Mouse (Mus musculus): ENCODE data around the gene Tfcp2l1. TPM values are rescaled to one million over a fixed set of nuclear protein-coding genes. Genes with fewer than 3 reads are reported as not detected.

Gene Tfcp2l1
- polyA plus RNA-seq, 1 experiment from 2014 or later, result 0.15 TPM

GRCm38 (mm10) chr1:118699118-118699890 lies 71.6 kb downstream of the Tfcp2l1 start:
- Histone ChIP-seq H3K4me3 (ENCODE audit: low read depth, low read length) (no peak overlapping the region), H3K9me3 (ENCODE audit: control insufficient read depth, low read length) (no peaks in the 10 kb centered on the region), H3K4me2 (replicated peaks; ENCODE audit: low read depth, low read length) (no peak overlapping the region), H3K4me1 (replicated peaks; ENCODE audit: control insufficient read depth, insufficient read depth, low read length) (no peaks in the 10 kb centered on the region), H3K27me3 (ENCODE audit: control insufficient read depth, insufficient read depth, low read length) (no peaks in the 10 kb centered on the region), H3K9ac (ENCODE audit: low read depth, low read length) (no peak overlapping the region), H3K36me3 (ENCODE audit: control insufficient read depth, insufficient read depth, low read length) (no peaks in the 10 kb centered on the region), H3K27ac (ENCODE audit: low read depth, low read length) (no peak overlapping the region)
- 68% methylated on average over 6 of the region's 6 CpGs for WGBS
- ATAC-seq (ENCODE audit: low FRiP score) (no peak), DNase-seq (ENCODE audit: low spot score) (no peak)

- WGBS, result 96% methylated on average over 1 of the region's 1 CpGs
- ATAC-seq (ENCODE audit: low FRiP score), result no peak
- no peak for DNase-seq (ENCODE audit: low spot score)
- no peaks in the 10 kb centered on the region for H3K36me3 ChIP-seq (ENCODE audit: control insufficient read depth, insufficient read depth, low read length)
- no peak overlapping the region for H3K9ac ChIP-seq (ENCODE audit: low read depth, low read length)
- no peaks in the 10 kb centered on the region for H3K9me3 ChIP-seq (ENCODE audit: control insufficient read depth, low read length)
- no peak overlapping the region for H3K4me3 ChIP-seq (ENCODE audit: low read depth, low read length)
- H3K4me1 ChIP-seq (replicated peaks; ENCODE audit: control insufficient read depth, insufficient read depth, low read length), result no peaks in the 10 kb centered on the region
- no peak overlapping the region for H3K27ac ChIP-seq (ENCODE audit: low read depth, low read length)
- no peak overlapping the region for H3K4me2 ChIP-seq (replicated peaks; ENCODE audit: low read depth, low read length)
- no peaks in the 10 kb centered on the region for H3K27me3 ChIP-seq (ENCODE audit: control insufficient read depth, insufficient read depth, low read length)
These were observed 72.2 kb downstream of the Tfcp2l1 start for GRCm38 (mm10) chr1:118699961-118700360.

- Histone ChIP-seq H3K27ac (ENCODE audit: low read depth, low read length) (no peak overlapping the region), H3K9me3 (ENCODE audit: control insufficient read depth, low read length) (no peaks in the 10 kb centered on the region), H3K9ac (ENCODE audit: low read depth, low read length) (no peak overlapping the region), H3K4me2 (replicated peaks; ENCODE audit: low read depth, low read length) (no peak overlapping the region), H3K4me3 (ENCODE audit: low read depth, low read length) (no peak overlapping the region), H3K4me1 (replicated peaks; ENCODE audit: control insufficient read depth, insufficient read depth, low read length) (no peaks in the 10 kb centered on the region), H3K36me3 (ENCODE audit: control insufficient read depth, insufficient read depth, low read length) (no peaks in the 10 kb centered on the region), H3K27me3 (ENCODE audit: control insufficient read depth, insufficient read depth, low read length) (no peaks in the 10 kb centered on the region)
- 88% methylated on average over 4 of the region's 4 CpGs for WGBS
- ATAC-seq (ENCODE audit: low FRiP score) (no peak), DNase-seq (ENCODE audit: low spot score) (no peak)
These were observed 83.9 kb downstream of the Tfcp2l1 start for GRCm38 (mm10) chr1:118711606-118712005.

GRCm38 (mm10) chr1:118716225-118716624 lies 88.5 kb downstream of the Tfcp2l1 start:
- no peak for DNase-seq (ENCODE audit: low spot score)
- Histone ChIP-seq H3K9me3 (ENCODE audit: control insufficient read depth, low read length) (no peaks in the 10 kb centered on the region), H3K27ac (ENCODE audit: low read depth, low read length) (no peak overlapping the region), H3K4me2 (replicated peaks; ENCODE audit: low read depth, low read length) (no peak overlapping the region), H3K36me3 (ENCODE audit: control insufficient read depth, insufficient read depth, low read length) (no peaks in the 10 kb centered on the region), H3K4me1 (replicated peaks; ENCODE audit: control insufficient read depth, insufficient read depth, low read length) (no peaks in the 10 kb centered on the region), H3K4me3 (ENCODE audit: low read depth, low read length) (no peak overlapping the region), H3K9ac (ENCODE audit: low read depth, low read length) (no peak overlapping the region), H3K27me3 (ENCODE audit: control insufficient read depth, insufficient read depth, low read length) (no peaks in the 10 kb centered on the region)
- ATAC-seq (ENCODE audit: low FRiP score), result no peak
- 64% methylated on average over 1 of the region's 1 CpGs for WGBS

DNA sequence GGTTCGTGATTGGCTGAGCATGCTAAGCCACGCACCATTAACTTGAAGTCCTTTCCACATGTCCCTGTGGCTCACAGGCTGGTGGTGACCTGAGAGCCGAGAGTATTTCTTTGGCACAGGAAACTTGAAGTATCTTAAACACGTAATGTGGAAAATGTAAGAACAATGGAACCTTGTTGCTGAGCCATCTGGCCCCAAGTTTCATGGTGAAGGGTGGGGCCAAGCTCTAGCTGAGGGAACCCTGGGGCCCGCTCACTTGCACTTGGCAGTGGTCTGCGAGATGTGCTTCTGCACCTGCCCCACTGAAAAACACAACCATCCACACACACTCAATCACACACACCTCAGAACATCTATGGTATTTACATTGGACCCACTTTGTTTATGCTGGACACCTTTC lies 90.3 kb downstream of the Tfcp2l1 start:
- ATAC-seq (ENCODE audit: low FRiP score) (no peak), DNase-seq (ENCODE audit: low spot score) (no peak)
- Histone ChIP-seq H3K27me3 (ENCODE audit: control insufficient read depth, insufficient read depth, low read length) (no peaks in the 10 kb centered on the region), H3K9ac (ENCODE audit: low read depth, low read length) (no peak overlapping the region), H3K4me1 (replicated peaks; ENCODE audit: control insufficient read depth, insufficient read depth, low read length) (no peaks in the 10 kb centered on the region), H3K9me3 (ENCODE audit: control insufficient read depth, low read length) (no peaks in the 10 kb centered on the region), H3K4me2 (replicated peaks; ENCODE audit: low read depth, low read length) (no peak overlapping the region), H3K4me3 (ENCODE audit: low read depth, low read length) (no peak overlapping the region), H3K36me3 (ENCODE audit: control insufficient read depth, insufficient read depth, low read length) (no peaks in the 10 kb centered on the region), H3K27ac (ENCODE audit: low read depth, low read length) (no peak overlapping the region)
- 82% methylated on average over 6 of the region's 6 CpGs for WGBS

GRCm38 (mm10) chr1:118719699-118720098 lies 92.0 kb downstream of the Tfcp2l1 start:
- no peaks in the 10 kb centered on the region for H3K9me3 ChIP-seq (ENCODE audit: control insufficient read depth, low read length)
- no peaks in the 10 kb centered on the region for H3K36me3 ChIP-seq (ENCODE audit: control insufficient read depth, insufficient read depth, low read length)
- WGBS, result 71% methylated on average over 2 of the region's 2 CpGs
- ATAC-seq (ENCODE audit: low FRiP score) (no peak), DNase-seq (ENCODE audit: low spot score) (no peak)
- H3K4me2 ChIP-seq (replicated peaks; ENCODE audit: low read depth, low read length), result no peak overlapping the region
- no peak overlapping the region for H3K27ac ChIP-seq (ENCODE audit: low read depth, low read length)
- no peak overlapping the region for H3K9ac ChIP-seq (ENCODE audit: low read depth, low read length)
- H3K4me3 ChIP-seq (ENCODE audit: low read depth, low read length), result no peak overlapping the region
- H3K27me3 ChIP-seq (ENCODE audit: control insufficient read depth, insufficient read depth, low read length), result no peaks in the 10 kb centered on the region
- H3K4me1 ChIP-seq (replicated peaks; ENCODE audit: control insufficient read depth, insufficient read depth, low read length), result no peaks in the 10 kb centered on the region

DNA sequence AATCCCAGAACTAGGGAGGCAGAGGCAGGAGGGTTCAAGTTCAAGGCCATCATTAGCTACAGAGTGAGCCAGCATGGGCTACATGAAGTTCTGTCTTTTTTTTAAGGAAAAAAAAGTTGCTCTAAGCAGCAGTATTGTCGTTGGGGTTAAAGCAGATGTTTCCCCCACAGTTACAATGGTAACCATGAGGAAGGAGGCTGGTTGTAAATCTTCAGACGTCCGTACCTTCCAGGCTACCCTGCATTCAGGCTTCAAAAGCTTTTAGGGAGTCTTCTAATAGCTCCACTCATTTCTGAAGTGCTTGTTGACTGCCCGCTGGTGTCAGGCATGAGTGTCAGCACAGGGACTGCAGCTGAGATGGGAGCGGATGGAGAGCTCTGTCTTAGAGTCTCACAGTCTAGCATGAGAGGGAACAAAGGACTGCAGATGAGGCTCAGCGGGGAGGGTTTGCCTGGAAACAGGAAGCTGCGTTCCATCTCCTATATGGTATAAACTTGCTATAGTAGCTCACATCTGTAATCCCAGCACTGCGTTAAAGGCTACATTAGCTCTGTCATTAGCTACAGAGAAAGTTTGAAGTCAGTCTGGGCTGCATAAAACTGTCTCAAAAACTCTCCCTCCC lies 92.8 kb downstream of the Tfcp2l1 start:
- DNase-seq (ENCODE audit: low spot score) (no peak), ATAC-seq (ENCODE audit: low FRiP score) (no peak)
- no peak overlapping the region for H3K9ac ChIP-seq (ENCODE audit: low read depth, low read length)
- no peaks in the 10 kb centered on the region for H3K27me3 ChIP-seq (ENCODE audit: control insufficient read depth, insufficient read depth, low read length)
- no peaks in the 10 kb centered on the region for H3K36me3 ChIP-seq (ENCODE audit: control insufficient read depth, insufficient read depth, low read length)
- no peak overlapping the region for H3K4me3 ChIP-seq (ENCODE audit: low read depth, low read length)
- H3K27ac ChIP-seq (ENCODE audit: low read depth, low read length), result no peak overlapping the region
- 53% methylated on average over 8 of the region's 8 CpGs for WGBS
- no peaks in the 10 kb centered on the region for H3K4me1 ChIP-seq (replicated peaks; ENCODE audit: control insufficient read depth, insufficient read depth, low read length)
- no peak overlapping the region for H3K4me2 ChIP-seq (replicated peaks; ENCODE audit: low read depth, low read length)
- H3K9me3 ChIP-seq (ENCODE audit: control insufficient read depth, low read length), result no peaks in the 10 kb centered on the region

DNA sequence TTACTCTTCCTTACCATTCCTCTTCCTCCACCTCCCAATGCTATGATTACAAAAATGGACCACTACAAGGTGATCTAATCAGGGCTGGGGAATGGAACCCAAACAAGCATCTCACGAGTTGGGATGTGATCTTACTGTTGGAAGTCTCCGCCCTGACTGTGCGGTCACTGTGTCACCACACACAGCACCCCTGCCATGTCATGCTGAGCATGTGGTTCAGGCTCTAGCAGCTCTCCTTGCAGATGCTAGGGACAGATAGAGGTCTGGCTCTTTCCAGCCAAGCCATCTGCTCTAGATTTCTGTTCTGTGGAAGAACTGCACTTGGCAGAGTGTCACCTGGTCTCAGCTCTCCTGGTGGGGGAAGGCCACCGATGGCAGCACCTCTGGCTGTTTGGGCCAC lies 99.3 kb downstream of the Tfcp2l1 start:
- Histone ChIP-seq H3K27me3 (ENCODE audit: control insufficient read depth, insufficient read depth, low read length) (no peaks in the 10 kb centered on the region), H3K4me3 (ENCODE audit: low read depth, low read length) (no peak overlapping the region), H3K9ac (ENCODE audit: low read depth, low read length) (no peak overlapping the region), H3K27ac (ENCODE audit: low read depth, low read length) (no peak overlapping the region), H3K36me3 (ENCODE audit: control insufficient read depth, insufficient read depth, low read length) (no peaks in the 10 kb centered on the region), H3K4me1 (replicated peaks; ENCODE audit: control insufficient read depth, insufficient read depth, low read length) (no peaks in the 10 kb centered on the region), H3K9me3 (ENCODE audit: control insufficient read depth, low read length) (no peaks in the 10 kb centered on the region), H3K4me2 (replicated peaks; ENCODE audit: low read depth, low read length) (no peak overlapping the region)
- ATAC-seq (ENCODE audit: low FRiP score) (no peak), DNase-seq (ENCODE audit: low spot score) (no peak)
- WGBS, result 86% methylated on average over 4 of the region's 4 CpGs

GRCm38 (mm10) chr1:118728796-118729195 lies 101.1 kb downstream of the Tfcp2l1 start:
- no peak for ATAC-seq (ENCODE audit: low FRiP score)
- H3K27ac ChIP-seq (ENCODE audit: low read depth, low read length), result no peak overlapping the region

More at GRCm38 (mm10) chr1:118728796-118729195, 101.1 kb downstream of the Tfcp2l1 start:
- Histone ChIP-seq H3K9ac (ENCODE audit: low read depth, low read length) (no peak overlapping the region), H3K9me3 (ENCODE audit: control insufficient read depth, low read length) (no peaks in the 10 kb centered on the region), H3K4me2 (replicated peaks; ENCODE audit: low read depth, low read length) (no peak overlapping the region), H3K4me1 (replicated peaks; ENCODE audit: control insufficient read depth, insufficient read depth, low read length) (no peaks in the 10 kb centered on the region), H3K36me3 (ENCODE audit: control insufficient read depth, insufficient read depth, low read length) (no peaks in the 10 kb centered on the region), H3K27me3 (ENCODE audit: control insufficient read depth, insufficient read depth, low read length) (no peaks in the 10 kb centered on the region), H3K4me3 (ENCODE audit: low read depth, low read length) (no peak overlapping the region)
- DNase-seq (ENCODE audit: low spot score), result no peak

All from hindbrain, embryonic 11.5 days (tissue).